In the genomic region with DNA sequence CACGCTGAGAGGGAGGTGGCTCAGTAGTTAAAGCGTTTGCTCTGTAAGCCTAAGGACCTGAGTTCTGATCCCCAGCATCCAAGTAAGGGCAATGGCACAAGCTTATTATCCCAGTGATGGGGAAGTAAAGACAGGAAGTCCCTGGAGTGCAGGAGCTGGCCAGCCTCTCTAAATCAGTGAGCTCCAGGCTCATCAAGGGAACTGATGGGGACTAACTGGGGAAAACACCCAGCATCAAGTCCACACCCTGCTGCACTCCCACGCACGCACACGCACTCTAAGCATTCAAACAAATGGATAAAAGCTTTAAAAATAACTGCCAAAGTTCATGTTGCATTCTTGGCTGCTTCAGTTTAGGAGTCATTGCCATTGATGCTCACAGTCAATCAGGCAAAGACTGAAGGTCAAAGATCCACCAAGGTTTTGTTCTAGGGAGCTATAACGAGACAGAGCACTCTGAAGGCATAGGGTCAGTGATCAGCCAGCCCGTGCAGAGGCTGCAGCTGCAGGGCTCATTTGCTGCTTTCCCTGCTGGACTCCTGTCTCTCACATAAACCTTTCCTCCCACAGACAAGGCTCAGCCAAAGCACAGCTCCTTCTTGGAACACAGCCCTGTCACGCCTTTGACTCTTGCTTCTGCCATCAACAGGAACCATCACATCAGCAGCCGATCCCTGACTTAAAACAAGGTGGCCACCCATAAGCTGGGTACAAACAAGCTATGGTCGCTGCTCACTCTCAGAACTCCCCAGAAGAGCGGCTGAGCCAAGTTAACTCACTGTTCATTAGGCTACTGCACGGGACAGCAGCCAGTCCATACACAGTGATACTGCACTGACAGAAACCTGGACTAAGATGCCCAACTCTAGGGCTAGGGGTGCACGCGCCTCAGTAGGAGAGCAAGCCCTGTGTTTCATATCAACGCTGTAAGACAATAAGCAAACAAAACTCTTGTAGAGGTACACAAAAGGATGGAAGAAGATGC, we compare ENCODE assay signal across 9 mouse cellular contexts.
DNase-seq lines count a peak whose midpoint lies in the region; ATAC-seq and TF ChIP-seq lines count a peak whose summit lies in the region.
"Had no signal": no experiment of that assay in that cellular context is flagged by ENCODE, and none has a peak within 500 bp of the region (broad histone marks: within the 10 kb centered on the region; RNA-seq: fewer than 3 reads in every experiment).

No protein-coding gene starts in this region.

- WGBS in midbrain, postnatal 0 days = 75% methylated on average over 15 of the region's 15 CpGs
- 79% methylated on average over 15 of the region's 15 CpGs for WGBS in midbrain, embryonic 13.5 days
- 74% methylated on average over 15 of the region's 15 CpGs for WGBS in midbrain, embryonic 16.5 days

- ATAC-seq in midbrain, postnatal 0 days (ENCODE audit: low FRiP score) = no peak
- ATAC-seq in midbrain, embryonic 13.5 days = no peak
- no peak for ATAC-seq in midbrain, embryonic 16.5 days

- no peaks in the 10 kb centered on the region for H3K36me3 ChIP-seq in midbrain, postnatal 0 days (ENCODE audit: insufficient read depth, low read length)
- no peaks in the 10 kb centered on the region for H3K36me3 ChIP-seq in midbrain, embryonic 13.5 days
- H3K36me3 ChIP-seq in midbrain, embryonic 16.5 days (ENCODE audit: control insufficient read depth, insufficient read depth, low read length) = no peaks in the 10 kb centered on the region
- H3K36me3 ChIP-seq: limb, embryonic 15.5 days had no signal

- TF ChIP-seq CTCF in midbrain, postnatal 0 days (IDR thresholded peaks at IDR 0.05) = no peak

- no peak overlapping the region for H3K27ac ChIP-seq in midbrain, postnatal 0 days (ENCODE audit: low read depth, low read length)
- no peak overlapping the region for H3K27ac ChIP-seq in midbrain, embryonic 13.5 days
- H3K27ac ChIP-seq in midbrain, embryonic 16.5 days (ENCODE audit: low read length) = no peak overlapping the region
- H3K27ac ChIP-seq: limb, embryonic 15.5 days had no signal

- no peaks in the 10 kb centered on the region; the same call in 1 of the 2 replicates for H3K27me3 ChIP-seq in midbrain, postnatal 0 days (ENCODE audit: insufficient read depth, low read length)
- no peaks in the 10 kb centered on the region for H3K27me3 ChIP-seq in midbrain, embryonic 13.5 days
- no peaks in the 10 kb centered on the region for H3K27me3 ChIP-seq in midbrain, embryonic 16.5 days (ENCODE audit: control insufficient read depth, insufficient read depth, low read depth, low read length)
- H3K27me3 ChIP-seq: limb, embryonic 15.5 days had no signal

- H3K4me3 ChIP-seq in midbrain, postnatal 0 days (ENCODE audit: low read depth, low read length) = no peak overlapping the region
- H3K4me3 ChIP-seq in midbrain, embryonic 13.5 days (replicated peaks) = no peak overlapping the region
- no peak overlapping the region for H3K4me3 ChIP-seq in midbrain, embryonic 16.5 days (ENCODE audit: low read depth, low read length)
- H3K4me3 ChIP-seq: limb, embryonic 15.5 days had no signal

- 0 out of 2 replicates have a peak, but pooled peaks cover 3% of the 10 kb centered on the region for H3K4me1 ChIP-seq in midbrain, postnatal 0 days (ENCODE audit: insufficient read depth, low read length)
- 0 out of 2 replicates have a peak, but pooled peaks cover 8% of the 10 kb centered on the region for H3K4me1 ChIP-seq in midbrain, embryonic 13.5 days (replicated peaks)
- H3K4me1 ChIP-seq in midbrain, embryonic 16.5 days (ENCODE audit: control insufficient read depth, insufficient read depth, low read length) = no peaks in the 10 kb centered on the region
- H3K4me1 ChIP-seq: limb, embryonic 15.5 days had no signal

- no peak overlapping the region for H3K9ac ChIP-seq in midbrain, postnatal 0 days (replicated peaks; ENCODE audit: low read length, poor library complexity, severe bottlenecking)
- no peak overlapping the region for H3K9ac ChIP-seq in midbrain, embryonic 13.5 days (replicated peaks)
- no peak overlapping the region for H3K9ac ChIP-seq in midbrain, embryonic 16.5 days (ENCODE audit: low read depth, low read length)
- H3K9ac ChIP-seq: limb, embryonic 15.5 days had no signal

- peak; percentile 58 to 64 for DNase-seq in cerebellum, postnatal 10 days
- no peak for DNase-seq in cerebellum, adult 8-10 months
- DNase-seq in midbrain, postnatal 0 days (ENCODE audit: low spot score) = peak; percentile 48
- DNase-seq in kidney, postnatal 10 days = peak; percentile 39
- DNase-seq in testis, postnatal 10 days (ENCODE audit: low spot score) = peak; percentile 64
- DNase-seq in frontal cortex, adult 2 months (ENCODE audit: extremely low spot score in 1 of 2, low spot score in 1 of 2) = no peak

- no peaks in the 10 kb centered on the region for H3K9me3 ChIP-seq in midbrain, postnatal 0 days (ENCODE audit: low read length)
- H3K9me3 ChIP-seq in midbrain, embryonic 13.5 days = no peaks in the 10 kb centered on the region
- no peaks in the 10 kb centered on the region for H3K9me3 ChIP-seq in midbrain, embryonic 16.5 days (replicated peaks; ENCODE audit: control insufficient read depth, low read length, poor library complexity, severe bottlenecking)
- H3K9me3 ChIP-seq: limb, embryonic 15.5 days had no signal

- H3K4me2 ChIP-seq in midbrain, postnatal 0 days (ENCODE audit: low read depth, low read length, poor library complexity, severe bottlenecking) = no peak overlapping the region
- H3K4me2 ChIP-seq in midbrain, embryonic 13.5 days (replicated peaks) = no peak overlapping the region
- no peak overlapping the region for H3K4me2 ChIP-seq in midbrain, embryonic 16.5 days (ENCODE audit: low read length)
- H3K4me2 ChIP-seq: limb, embryonic 15.5 days had no signal

Comparison
In these comparisons a context has a peak if more than half of its experiments do, and no peak if none do; other contexts are left out.
1. DNase-seq: peak in cerebellum, postnatal 10 days (2 of 2), midbrain, postnatal 0 days (single experiment), kidney, postnatal 10 days (single experiment) and testis, postnatal 10 days (single experiment); none in cerebellum, adult 8-10 months (single experiment) and frontal cortex, adult 2 months (0 of 2).